Mouse (Mus musculus) erythroblast, embryonic 14.5 days (primary cell): Measurements from ENCODE around the gene BC037034. TPM values are rescaled to one million over a fixed set of nuclear protein-coding genes. Genes with fewer than 3 reads are reported as not detected.

Experiments
- H3K27me3 ChIP-seq: 2 replicates; pipeline ENCODE4 v1.6.1; 2012; ENCODE audit warnings: inconsistent platforms; ENCODE audit not compliant: control insufficient read depth
- H3K36me3 ChIP-seq: 2 replicates; pipeline ENCODE4 v1.6.1; 2012; ENCODE audit warnings: mild to moderate bottlenecking, inconsistent platforms; ENCODE audit not compliant: control insufficient read depth
- H3K4me1 ChIP-seq: 2 replicates; pipeline ENCODE4 v1.6.1; 2012; ENCODE audit warnings: inconsistent platforms; ENCODE audit not compliant: control insufficient read depth
- H3K4me3 ChIP-seq: replicated peaks from 2 replicates; pipeline ENCODE3; 2012; ENCODE audit warnings: moderate library complexity, mild to moderate bottlenecking, inconsistent platforms
- H3K9me3 ChIP-seq: 2 replicates; pipeline ENCODE4 v1.6.1; 2012; ENCODE audit warnings: low read length, inconsistent platforms, mixed read lengths; ENCODE audit not compliant: control insufficient read depth
- GATA1 ChIP-seq: IDR thresholded peaks from 2 replicates; pipeline ENCODE4 v1.6.1; 2012; ENCODE audit warnings: low read length, inconsistent platforms, mixed read lengths
- TAL1 ChIP-seq: IDR thresholded peaks from 3 replicates; pipeline ENCODE4 v1.6.1; 2012; ENCODE audit warnings: low read length, inconsistent platforms, mixed read lengths
- polyA plus RNA-seq: library from polyadenylated mRNA; stranded (reverse); fragments of >175 nt; gene quantifications from 2 replicates; pipeline ENCODE4 v1.2.3, GENCODE M21; 2012

The BC037034 gene
- 2.4 and 2.9 TPM in 2 replicates for polyA plus RNA-seq

- Histone ChIP-seq H3K36me3 (peaks cover 44% of the 10 kb centered on the region), H3K27me3 (no peaks in the 10 kb centered on the region), H3K4me3 (peak within 1 kb of the TSS; percentile 95), H3K4me1 (peaks cover 66% of the 10 kb centered on the region), H3K9me3 (no peaks in the 10 kb centered on the region)
- no peak for TF ChIP-seq TAL1
- no peak for TF ChIP-seq GATA1
Measured at GRCm38 (mm10) chr5:138263260-138264206, at the start of gene BC037034. TSS of gene BC037034 (minus strand) at chr5:138264033.

DNA sequence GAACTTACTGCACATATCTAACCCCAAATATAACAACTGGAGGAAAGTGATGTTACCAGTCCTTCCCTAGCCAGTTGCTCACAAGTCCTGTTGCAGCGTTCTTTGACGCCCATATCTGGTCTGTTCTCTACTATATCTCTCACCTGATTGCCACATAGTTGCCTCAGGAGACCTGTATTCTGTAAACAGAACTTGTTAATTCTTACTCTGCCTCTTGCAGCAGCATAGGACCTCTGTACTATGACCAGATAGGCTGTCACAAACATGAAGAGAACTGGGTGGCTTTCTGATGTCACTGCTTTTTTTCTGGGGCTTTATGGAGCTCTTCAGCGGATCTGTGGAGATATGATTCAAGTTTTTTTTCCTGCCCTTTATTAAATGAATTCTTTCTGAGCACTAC is 49.0 kb upstream of the BC037034 start:
- peaks cover 13% of the 10 kb centered on the region for H3K36me3 ChIP-seq
- no peak overlapping the region for H3K4me3 ChIP-seq
- H3K27me3 ChIP-seq: no peaks in the 10 kb centered on the region
- no peaks in the 10 kb centered on the region for H3K4me1 ChIP-seq
- TF ChIP-seq GATA1 (no peak), TAL1 (no peak)
- no peaks in the 10 kb centered on the region for H3K9me3 ChIP-seq

DNA sequence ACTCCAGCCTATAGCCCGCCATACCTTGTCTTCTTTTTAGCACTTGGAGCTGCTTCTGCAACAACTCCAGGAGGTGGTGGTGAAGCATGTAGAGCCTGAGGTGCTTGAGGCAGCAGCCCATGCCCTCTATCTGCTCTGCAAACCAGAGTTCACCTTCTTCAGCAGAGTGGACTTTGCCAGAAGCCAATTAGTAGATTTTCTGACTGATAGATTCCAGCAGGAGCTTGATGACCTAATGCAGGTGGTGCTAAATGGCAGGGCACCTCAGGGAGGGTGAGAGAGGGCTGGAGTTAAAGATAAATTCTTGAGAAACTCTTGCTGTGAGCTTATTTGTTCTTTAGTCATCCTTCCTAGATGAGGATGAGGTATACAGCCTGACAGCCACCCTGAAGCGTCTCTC is 35.8 kb upstream of the BC037034 start:
- no peaks in the 10 kb centered on the region for H3K9me3 ChIP-seq
- H3K4me3 ChIP-seq: no peak overlapping the region
- peaks cover 51% of the 10 kb centered on the region for H3K36me3 ChIP-seq
- TF ChIP-seq TAL1 (no peak), GATA1 (no peak)
- H3K27me3 ChIP-seq: no peaks in the 10 kb centered on the region
- H3K4me1 ChIP-seq: no peaks in the 10 kb centered on the region; the same call in 1 of the 2 replicates

DNA sequence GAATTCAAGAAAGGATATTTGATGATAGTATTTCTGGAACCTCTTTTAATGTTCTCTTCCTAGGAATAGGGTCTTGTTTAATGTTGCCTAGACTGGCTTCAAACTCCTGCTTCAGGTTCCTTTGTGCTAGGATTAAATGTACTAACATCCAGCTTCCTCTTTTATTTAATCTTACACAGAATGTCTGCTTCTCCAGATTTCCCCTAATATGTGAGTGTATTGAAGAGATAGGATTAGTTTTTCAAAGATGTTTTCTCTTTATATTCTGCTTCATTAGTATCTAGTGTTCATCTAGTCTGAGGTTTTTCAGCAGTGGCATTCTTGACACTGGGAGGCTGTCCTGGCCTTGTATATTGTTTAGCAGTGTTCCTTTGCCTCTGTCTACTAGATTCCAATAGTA is 30.3 kb upstream of the BC037034 start:
- no peaks in the 10 kb centered on the region for H3K9me3 ChIP-seq
- H3K4me3 ChIP-seq: no peak overlapping the region
- TF ChIP-seq GATA1 (no peak), TAL1 (no peak)
- H3K36me3 ChIP-seq: peaks cover 31% of the 10 kb centered on the region
- H3K4me1 ChIP-seq: no peaks in the 10 kb centered on the region; the same call in 1 of the 2 replicates
- no peaks in the 10 kb centered on the region for H3K27me3 ChIP-seq

- Histone ChIP-seq H3K4me3 (no peak overlapping the region), H3K9me3 (no peaks in the 10 kb centered on the region), H3K36me3 (peaks cover 14% of the 10 kb centered on the region), H3K27me3 (no peaks in the 10 kb centered on the region), H3K4me1 (no peaks in the 10 kb centered on the region)
- no peak for TF ChIP-seq GATA1
- TF ChIP-seq TAL1: no peak
Measured at GRCm38 (mm10) chr5:138291638-138292037, 27.8 kb upstream of the BC037034 start.

DNA sequence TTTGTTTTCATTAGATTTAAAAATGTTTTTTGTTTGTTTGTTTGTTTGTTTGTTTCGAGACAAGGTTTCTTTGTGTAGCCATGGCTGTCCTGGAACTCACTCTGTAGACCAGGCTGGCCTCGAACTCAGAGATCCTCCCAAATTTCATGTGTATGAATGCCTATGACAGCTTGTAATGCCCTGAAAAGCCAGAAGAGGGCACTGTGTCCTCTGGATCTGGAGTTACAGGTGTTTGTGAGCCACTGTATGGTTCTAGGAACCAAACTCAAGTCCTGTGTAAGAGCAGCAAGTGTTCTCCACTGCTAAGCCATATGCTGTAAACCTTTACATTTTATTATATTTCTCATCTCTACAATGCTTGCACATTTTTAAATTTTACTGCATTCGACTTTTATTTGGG is 24.0 kb upstream of the BC037034 start:
- peaks cover 14% of the 10 kb centered on the region for H3K36me3 ChIP-seq
- no peaks in the 10 kb centered on the region; the same call in 1 of the 2 replicates for H3K4me1 ChIP-seq
- no peaks in the 10 kb centered on the region for H3K9me3 ChIP-seq
- no peaks in the 10 kb centered on the region for H3K27me3 ChIP-seq
- TF ChIP-seq TAL1: no peak
- no peak for TF ChIP-seq GATA1
- H3K4me3 ChIP-seq: no peak overlapping the region

DNA sequence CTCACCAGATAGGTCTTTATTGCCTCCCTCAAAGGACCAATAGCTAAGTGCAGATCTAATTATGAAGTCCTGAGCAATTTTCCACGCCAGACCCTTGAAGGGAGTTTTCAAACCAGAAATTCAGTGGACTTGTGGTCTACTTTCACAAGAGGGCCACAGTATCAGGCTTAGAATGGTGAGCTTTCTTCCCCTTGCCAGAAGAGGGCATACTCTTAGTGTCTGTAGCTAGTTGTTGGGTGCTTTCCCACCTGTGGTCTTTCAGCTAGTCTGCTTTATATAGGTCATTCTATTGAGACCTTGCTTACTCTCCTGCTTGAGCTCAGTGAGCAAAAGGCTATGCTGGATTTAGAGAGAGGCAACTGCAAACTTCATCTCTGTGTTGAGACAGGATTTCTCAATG is 19.7 kb upstream of the BC037034 start:
- no peak for TF ChIP-seq GATA1
- TF ChIP-seq TAL1: no peak
- Histone ChIP-seq H3K4me3 (no peak overlapping the region), H3K4me1 (peaks cover 24% of the 10 kb centered on the region), H3K36me3 (peaks cover 5% of the 10 kb centered on the region; the same call in 1 of the 2 replicates), H3K9me3 (peaks cover 7% of the 10 kb centered on the region), H3K27me3 (peaks cover 16% of the 10 kb centered on the region)

- peaks cover 24% of the 10 kb centered on the region for H3K4me1 ChIP-seq
- peaks cover 5% of the 10 kb centered on the region; the same call in 1 of the 2 replicates for H3K36me3 ChIP-seq
- no peak for TF ChIP-seq GATA1
- TF ChIP-seq TAL1: no peak
Measured at GRCm38 (mm10) chr5:138281798-138282197, 18.0 kb upstream of the BC037034 start.

DNA sequence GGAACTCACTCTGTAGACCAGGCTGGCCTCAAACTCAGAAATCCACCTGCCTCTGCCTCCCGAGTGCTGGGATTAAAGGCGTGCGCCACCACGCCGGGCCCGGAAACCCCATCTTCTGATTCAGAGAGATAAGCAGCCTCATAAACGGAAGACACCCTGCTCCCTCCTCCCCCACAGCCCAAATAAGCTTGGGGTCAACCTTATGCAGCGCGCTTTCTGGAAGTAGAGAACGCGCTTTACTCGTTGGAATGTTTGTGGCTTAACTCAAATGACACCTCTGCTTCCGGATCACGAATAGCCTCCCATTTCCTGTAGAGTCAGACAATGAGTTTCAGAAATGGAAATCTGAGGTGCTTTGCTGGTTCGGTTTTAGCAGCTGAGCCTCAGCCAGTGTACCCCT is 17.0 kb upstream of the BC037034 start:
- Histone ChIP-seq H3K9me3 (peaks cover 7% of the 10 kb centered on the region), H3K36me3 (peaks cover 5% of the 10 kb centered on the region; the same call in 1 of the 2 replicates), H3K4me1 (peaks cover 24% of the 10 kb centered on the region), H3K4me3 (peak overlapping the region; percentile 62), H3K27me3 (peaks cover 17% of the 10 kb centered on the region)
- TF ChIP-seq GATA1: no peak
- TF ChIP-seq TAL1: no peak

More at GRCm38 (mm10) chr5:138281798-138282197, 18.0 kb upstream of the BC037034 start:
- peaks cover 7% of the 10 kb centered on the region for H3K9me3 ChIP-seq
- peak overlapping the region; percentile 62 for H3K4me3 ChIP-seq
- H3K27me3 ChIP-seq: peaks cover 16% of the 10 kb centered on the region
